Mouse (Mus musculus): ENCODE data around the gene Nicn1. TPM values are rescaled to one million over a fixed set of nuclear protein-coding genes. Genes with fewer than 3 reads are reported as not detected.

The Nicn1 gene
- 6.8 to 8.9 TPM (median 8.2 TPM) in 4 replicates for total RNA-seq (2023; ENCODE audit: inconsistent age)

GRCm38 (mm10) chr9:108290016-108290750 lies at the start of gene Nicn1:
Gene Nicn1, plus strand, starts transcription at chr9:108290429.

GRCm38 (mm10) chr9:108263690-108264190 lies 26.5 kb upstream of the Nicn1 start, which contains the start of gene Dag1:
Gene Dag1, minus strand, starts transcription at chr9:108263958.

GRCm38 (mm10) chr9:108296453-108297355 lies 6.5 kb downstream of the Nicn1 start, which contains the start of gene Amt:
Gene Amt, plus strand, starts transcription at chr9:108296853.

DNA sequence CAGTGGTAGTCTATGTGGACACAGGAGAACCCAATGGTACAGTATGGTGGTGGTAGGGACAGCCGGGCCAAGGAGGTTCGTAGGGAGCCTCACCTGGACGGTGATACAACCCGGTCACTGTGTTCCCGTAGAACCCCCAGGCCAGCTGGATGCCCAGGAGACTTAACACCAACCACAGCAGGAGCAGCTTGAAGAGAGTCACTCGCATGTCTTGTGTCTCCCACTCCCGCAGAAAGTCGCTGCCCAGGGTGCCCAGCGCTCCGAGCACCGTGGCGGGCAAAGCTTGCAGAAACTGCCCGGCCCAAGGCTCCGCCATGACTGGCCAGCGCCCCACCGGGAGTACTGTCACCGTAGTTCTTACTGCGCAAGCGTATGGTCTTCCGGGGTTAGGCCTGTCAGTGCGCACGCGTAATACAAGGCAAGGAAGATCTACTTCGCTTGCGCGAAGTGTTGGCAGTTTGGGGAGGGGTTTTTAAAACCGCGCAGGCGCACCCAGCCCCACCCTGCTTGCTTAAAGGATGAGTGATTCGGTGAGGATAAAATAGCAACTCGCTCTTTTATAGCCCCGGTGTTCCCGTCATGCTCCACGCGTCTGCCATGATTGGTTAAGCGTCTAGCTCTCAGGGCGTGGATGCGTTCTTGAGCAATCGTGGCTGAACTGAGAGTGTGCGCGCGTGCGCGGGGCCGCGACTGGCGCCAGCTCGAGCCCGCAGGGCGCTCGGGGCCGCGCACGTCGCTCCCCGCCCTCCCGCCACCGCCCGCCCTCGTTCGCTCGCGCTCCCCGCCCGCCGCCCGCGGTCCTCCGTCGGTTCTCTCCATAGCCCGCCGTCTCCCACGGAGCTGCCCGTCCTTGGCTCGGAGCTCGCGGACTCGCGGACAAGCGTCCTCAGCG lies 15.6 kb downstream of the Nicn1 start, which contains the start of the genes Rhoa and Tcta:
Gene Rhoa, plus strand, starts transcription at position 501 of the 892 bp plus-strand sequence.
Gene Tcta, minus strand, starts transcription at position 532 of the 892 bp plus-strand sequence.

DNA sequence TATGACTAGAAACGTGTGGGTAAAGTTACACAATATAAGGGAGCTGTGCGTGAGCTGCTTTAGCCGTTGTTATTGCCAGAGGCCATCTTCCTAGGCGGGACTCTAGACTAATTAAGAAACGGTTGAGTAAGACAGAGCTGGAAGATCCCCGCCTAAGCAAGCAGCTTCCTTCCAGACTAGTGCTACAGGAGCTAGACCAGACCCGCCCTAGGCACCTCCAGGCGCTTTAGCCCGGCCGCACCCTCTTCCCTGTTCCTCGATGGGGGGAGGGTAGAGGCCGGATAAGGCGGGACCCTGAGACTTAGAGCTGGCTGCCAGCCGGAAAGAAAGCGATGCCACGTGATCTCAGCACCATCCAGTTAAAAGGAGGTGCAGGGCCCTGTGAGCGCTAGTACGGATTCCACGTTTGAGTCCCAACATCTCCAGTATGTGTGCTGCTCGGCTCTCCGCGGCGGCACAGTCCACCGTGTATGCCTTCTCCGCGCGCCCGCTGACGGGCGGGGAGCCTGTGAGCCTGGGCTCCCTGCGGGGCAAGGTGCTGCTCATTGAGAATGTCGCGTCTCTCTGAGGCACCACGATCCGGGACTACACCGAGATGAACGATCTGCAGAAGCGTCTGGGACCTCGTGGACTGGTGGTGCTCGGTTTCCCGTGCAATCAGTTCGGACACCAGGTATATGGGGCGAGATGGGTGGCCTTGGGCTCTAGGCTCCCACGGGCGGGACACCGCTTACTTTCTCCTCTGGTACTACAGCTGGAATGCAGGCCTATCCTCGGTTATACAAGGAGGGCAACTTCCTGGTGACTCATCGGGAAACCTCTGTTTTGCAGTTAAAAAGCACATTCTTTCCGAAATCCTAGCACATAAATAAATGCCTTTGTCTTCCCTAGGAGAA lies 48.9 kb downstream of the Nicn1 start, which contains the start of gene Gpx1:
Gene Gpx1, plus strand, starts transcription at position 18 of the 896 bp plus-strand sequence.

Other genes with a start within 250 kb of the Nicn1 start
- gene Gmppb, start 241.2 kb upstream of the Nicn1 start, total RNA-seq (2023; ENCODE audit: inconsistent age): 40.8 to 50.5 TPM (median 49.4 TPM) in 4 replicates
- gene Amigo3, start 237.3 kb upstream of the Nicn1 start, total RNA-seq (2023; ENCODE audit: inconsistent age): 12.8 to 17.4 TPM (median 16.1 TPM) in 4 replicates
- gene Mst1, start 210.0 kb upstream of the Nicn1 start, total RNA-seq (2023; ENCODE audit: inconsistent age): 0.24 to 0.61 TPM in 2 of 4 replicates, not detected in the others
- 221 to 235 TPM (median 235 TPM) in 4 replicates for gene Rnf123, start 207.1 kb upstream of the Nicn1 start, total RNA-seq (2023; ENCODE audit: inconsistent age)
- gene Apeh, start 195.8 kb upstream of the Nicn1 start, total RNA-seq (2023; ENCODE audit: inconsistent age): 132 to 156 TPM (median 150 TPM) in 4 replicates
- 0.13 to 0.32 TPM (median 0.20 TPM) in 4 replicates for gene Bsn, start 100.0 kb upstream of the Nicn1 start, total RNA-seq (2023; ENCODE audit: inconsistent age)
- 21.2 to 24.3 TPM (median 22.8 TPM) in 4 replicates for gene Dag1, start 26.5 kb upstream of the Nicn1 start, total RNA-seq (2023; ENCODE audit: inconsistent age)
- 1.9 to 3.7 TPM (median 3.2 TPM) in 4 replicates for gene Amt, start 6.4 kb downstream of the Nicn1 start, total RNA-seq (2023; ENCODE audit: inconsistent age)
- 469 to 484 TPM (median 479 TPM) in 4 replicates for gene Rhoa, start 15.7 kb downstream of the Nicn1 start, total RNA-seq (2023; ENCODE audit: inconsistent age)
- gene Tcta, start 15.7 kb downstream of the Nicn1 start, total RNA-seq (2023; ENCODE audit: inconsistent age): 9.0 to 13.3 TPM (median 11.3 TPM) in 4 replicates
- gene Gpx1, start 48.5 kb downstream of the Nicn1 start, total RNA-seq (2023; ENCODE audit: inconsistent age): 326 to 331 TPM (median 330 TPM) in 4 replicates
- gene Usp4, start 57.4 kb downstream of the Nicn1 start, total RNA-seq (2023; ENCODE audit: inconsistent age): 170 to 178 TPM (median 173 TPM) in 4 replicates
- 5.1 to 8.1 TPM (median 5.3 TPM) in 4 replicates for gene 1700102P08Rik, start 102.4 kb downstream of the Nicn1 start, total RNA-seq (2023; ENCODE audit: inconsistent age)
- not detected in 4 replicates for gene Ccdc36, start 138.1 kb downstream of the Nicn1 start, total RNA-seq (2023; ENCODE audit: inconsistent age)
- not detected in 4 replicates for gene BC048562, start 146.1 kb downstream of the Nicn1 start, total RNA-seq (2023; ENCODE audit: inconsistent age)
- 26.7 to 37.4 TPM (median 30.9 TPM) in 4 replicates for gene Ccdc71, start 170.1 kb downstream of the Nicn1 start, total RNA-seq (2023; ENCODE audit: inconsistent age)
- 2.2 to 5.0 TPM (median 4.3 TPM) in 4 replicates for gene Klhdc8b, start 171.2 kb downstream of the Nicn1 start, total RNA-seq (2023; ENCODE audit: inconsistent age)
- 0.27 to 0.93 TPM (median 0.32 TPM) in 3 of 4 replicates, not detected in the other for gene Lamb2, start 189.3 kb downstream of the Nicn1 start, total RNA-seq (2023; ENCODE audit: inconsistent age)
- gene Usp19, start 200.2 kb downstream of the Nicn1 start, total RNA-seq (2023; ENCODE audit: inconsistent age): 286 to 324 TPM (median 289 TPM) in 4 replicates
- gene Qars, start 217.3 kb downstream of the Nicn1 start, total RNA-seq (2023; ENCODE audit: inconsistent age): 184 to 210 TPM (median 200 TPM) in 4 replicates
- gene Qrich1, start 226.4 kb downstream of the Nicn1 start, total RNA-seq (2023; ENCODE audit: inconsistent age): 213 to 222 TPM (median 216 TPM) in 4 replicates

All from B cell, adult (primary cell).